Mouse (Mus musculus) hindbrain, embryonic 10.5 days (tissue): ENCODE data around the gene Drp2. TPM values are rescaled to one million over a fixed set of nuclear protein-coding genes. Genes with fewer than 3 reads are reported as not detected.

Source experiments
- DNase-seq: peaks from one replicate; pipeline ENCODE4 v3.0.0-alpha.2; 2017; ENCODE audit warnings: low spot score
- H3K27ac ChIP-seq: fragments of 300-500 bp; sonication (generic); 2 replicates; pipeline ENCODE4 v1.5.1; 2016; ENCODE audit warnings: mild to moderate bottlenecking, moderate library complexity
- H3K27me3 ChIP-seq: fragments of 300-500 bp; sonication (generic); 2 replicates; pipeline ENCODE4 v1.6.1; 2016; ENCODE audit warnings: mild to moderate bottlenecking; ENCODE audit not compliant: poor library complexity, insufficient read depth, severe bottlenecking
- H3K36me3 ChIP-seq: fragments of 300-500 bp; sonication (generic); 2 replicates; pipeline ENCODE4 v1.6.1; 2016; ENCODE audit warnings: mild to moderate bottlenecking, moderate library complexity
- H3K4me1 ChIP-seq: fragments of 300-500 bp; sonication (generic); replicated peaks from 2 replicates; pipeline ENCODE4 v1.6.1; 2016; ENCODE audit warnings: mild to moderate bottlenecking
- H3K4me3 ChIP-seq: fragments of 300-500 bp; sonication (generic); 2 replicates; pipeline ENCODE4 v1.5.1; 2016; ENCODE audit warnings: mild to moderate bottlenecking, moderate library complexity
- H3K9me3 ChIP-seq: fragments of 300-500 bp; sonication (generic); 2 replicates; pipeline ENCODE4 v1.6.1; 2016; ENCODE audit warnings: mild to moderate bottlenecking, moderate library complexity
- WGBS: fragments of 180-500 bp; shearing (Covaris S2); methylation state at CpG from one replicate; pipeline ENCODE4 v1.1.7; 2016; 5-methylcytosine and 5-hydroxymethylcytosine counted together
- polyA plus RNA-seq: library from polyadenylated mRNA; unstranded; fragments of >200 nt; fragmentation: Nextera tagmentation; extraction: Ambion mirVana; gene quantifications from 2 replicates; pipeline ENCODE4 v1.2.1, GENCODE M21; 2016

The Drp2 gene
- polyA plus RNA-seq, result 2.7 and 4.7 TPM in 2 replicates

- WGBS, result 27% methylated on average over 15 of the region's 15 CpGs
- DNase-seq, result no peak
- Histone ChIP-seq H3K36me3 (no peaks in the 10 kb centered on the region), H3K9me3 (no peaks in the 10 kb centered on the region), H3K4me1 (peaks cover 7% of the 10 kb centered on the region; the same call in 1 of the 2 replicates), H3K4me3 (peak within 1 kb of the TSS; percentile 50), H3K27ac (peak within 1 kb of the TSS; percentile 75), H3K27me3 (peaks cover 21% of the 10 kb centered on the region; the same call in 1 of the 2 replicates)
These were observed at the start of gene Drp2 for GRCm38 (mm10) chrX:134403863-134404583. Drp2 (plus strand) TSS chrX:134404551.

- no peak overlapping the region for H3K27ac ChIP-seq
- no peak for DNase-seq
- no peak overlapping the region for H3K4me3 ChIP-seq
- no peaks in the 10 kb centered on the region for H3K4me1 ChIP-seq
- no peaks in the 10 kb centered on the region for H3K27me3 ChIP-seq
- WGBS, result 91% methylated on average over 4 of the region's 4 CpGs
- H3K9me3 ChIP-seq, result no peaks in the 10 kb centered on the region
- peaks cover 20% of the 10 kb centered on the region for H3K36me3 ChIP-seq
These were observed 45.0 kb upstream of the Drp2 start for GRCm38 (mm10) chrX:134359336-134359735.

- no peaks in the 10 kb centered on the region for H3K27me3 ChIP-seq
- H3K9me3 ChIP-seq, result no peaks in the 10 kb centered on the region
- H3K36me3 ChIP-seq, result peaks cover 20% of the 10 kb centered on the region
- no peak overlapping the region for H3K27ac ChIP-seq
- no peak for DNase-seq
- H3K4me1 ChIP-seq, result no peaks in the 10 kb centered on the region
- no peak overlapping the region for H3K4me3 ChIP-seq
- 95% methylated on average over 4 of the region's 4 CpGs for WGBS
These were observed 42.2 kb upstream of the Drp2 start for GRCm38 (mm10) chrX:134362156-134362555.

GRCm38 (mm10) chrX:134365421-134365820, 38.9 kb upstream of the Drp2 start:
- no peaks in the 10 kb centered on the region for H3K9me3 ChIP-seq
- H3K4me3 ChIP-seq, result no peak overlapping the region
- peaks cover 20% of the 10 kb centered on the region for H3K36me3 ChIP-seq
- no peaks in the 10 kb centered on the region for H3K4me1 ChIP-seq
- H3K27ac ChIP-seq, result no peak overlapping the region
- H3K27me3 ChIP-seq, result no peaks in the 10 kb centered on the region
- WGBS, result 73% methylated on average over 1 of the region's 1 CpGs
- no peak for DNase-seq

GRCm38 (mm10) chrX:134366547-134366946, 37.8 kb upstream of the Drp2 start:
- Histone ChIP-seq H3K27me3 (no peaks in the 10 kb centered on the region), H3K9me3 (no peaks in the 10 kb centered on the region), H3K4me3 (no peak overlapping the region), H3K4me1 (no peaks in the 10 kb centered on the region), H3K36me3 (peaks cover 20% of the 10 kb centered on the region), H3K27ac (no peak overlapping the region)
- 92% methylated on average over 3 of the region's 3 CpGs for WGBS
- no peak for DNase-seq

GRCm38 (mm10) chrX:134371279-134371678, 33.1 kb upstream of the Drp2 start:
- Histone ChIP-seq H3K4me1 (no peaks in the 10 kb centered on the region), H3K27me3 (no peaks in the 10 kb centered on the region), H3K36me3 (no peaks in the 10 kb centered on the region), H3K27ac (no peak overlapping the region), H3K4me3 (no peak overlapping the region), H3K9me3 (no peaks in the 10 kb centered on the region)
- no peak for DNase-seq
- WGBS, result 24% methylated on average over 2 of the region's 2 CpGs

GRCm38 (mm10) chrX:134374190-134374589, 30.2 kb upstream of the Drp2 start:
- no peak for DNase-seq
- 64% methylated on average over 1 of the region's 1 CpGs for WGBS
- no peaks in the 10 kb centered on the region for H3K27me3 ChIP-seq
- H3K27ac ChIP-seq, result no peak overlapping the region
- H3K4me1 ChIP-seq, result no peaks in the 10 kb centered on the region
- no peaks in the 10 kb centered on the region for H3K9me3 ChIP-seq
- H3K4me3 ChIP-seq, result no peak overlapping the region
- no peaks in the 10 kb centered on the region for H3K36me3 ChIP-seq

- 90% methylated on average over 6 of the region's 6 CpGs for WGBS
- Histone ChIP-seq H3K4me1 (no peaks in the 10 kb centered on the region), H3K36me3 (no peaks in the 10 kb centered on the region), H3K4me3 (no peak overlapping the region), H3K27ac (no peak overlapping the region), H3K9me3 (no peaks in the 10 kb centered on the region), H3K27me3 (0 out of 2 replicates have a peak, but pooled peaks cover 4% of the 10 kb centered on the region)
- no peak for DNase-seq
These were observed 19.5 kb upstream of the Drp2 start for GRCm38 (mm10) chrX:134384896-134385295.

GRCm38 (mm10) chrX:134398972-134399371, 5.4 kb upstream of the Drp2 start:
- H3K9me3 ChIP-seq, result no peaks in the 10 kb centered on the region
- no peak for DNase-seq
- H3K4me3 ChIP-seq, result no peak overlapping the region
- 72% methylated on average over 2 of the region's 2 CpGs for WGBS
- H3K36me3 ChIP-seq, result no peaks in the 10 kb centered on the region
- H3K27ac ChIP-seq, result no peak overlapping the region
- peaks cover 8% of the 10 kb centered on the region; the same call in 1 of the 2 replicates for H3K27me3 ChIP-seq
- peaks cover 4% of the 10 kb centered on the region; the same call in 1 of the 2 replicates for H3K4me1 ChIP-seq

GRCm38 (mm10) chrX:134404584-134404955, 219 bp downstream of the Drp2 start:
- H3K27me3 ChIP-seq, result peaks cover 21% of the 10 kb centered on the region; the same call in 1 of the 2 replicates
- DNase-seq, result peak; percentile 36
- 34% methylated on average over 13 of the region's 14 CpGs for WGBS
- H3K9me3 ChIP-seq, result no peaks in the 10 kb centered on the region
- peaks cover 7% of the 10 kb centered on the region; the same call in 1 of the 2 replicates for H3K4me1 ChIP-seq
- H3K27ac ChIP-seq, result peak overlapping the region; percentile 75
- H3K36me3 ChIP-seq, result no peaks in the 10 kb centered on the region
- peak overlapping the region; percentile 50 for H3K4me3 ChIP-seq

GRCm38 (mm10) chrX:134409354-134409900, 5.1 kb downstream of the Drp2 start:
- 83% methylated on average over 6 of the region's 6 CpGs for WGBS

GRCm38 (mm10) chrX:134412096-134412495, 7.7 kb downstream of the Drp2 start:
- H3K27ac ChIP-seq, result no peak overlapping the region
- no peaks in the 10 kb centered on the region for H3K4me1 ChIP-seq
- no peaks in the 10 kb centered on the region for H3K36me3 ChIP-seq
- H3K9me3 ChIP-seq, result no peaks in the 10 kb centered on the region
- no peak for DNase-seq
- no peaks in the 10 kb centered on the region for H3K27me3 ChIP-seq
- no peak overlapping the region for H3K4me3 ChIP-seq
- 89% methylated on average over 1 of the region's 1 CpGs for WGBS

More at GRCm38 (mm10) chrX:134409354-134409900, 5.1 kb downstream of the Drp2 start:
- Histone ChIP-seq H3K27ac (no peak overlapping the region), H3K9me3 (no peaks in the 10 kb centered on the region), H3K4me1 (no peaks in the 10 kb centered on the region), H3K4me3 (no peak overlapping the region), H3K36me3 (no peaks in the 10 kb centered on the region), H3K27me3 (peaks cover 13% of the 10 kb centered on the region; the same call in 1 of the 2 replicates)
- DNase-seq, result no peak

GRCm38 (mm10) chrX:134420097-134420496, 15.7 kb downstream of the Drp2 start:
- H3K4me1 ChIP-seq, result no peaks in the 10 kb centered on the region
- H3K4me3 ChIP-seq, result no peak overlapping the region
- H3K27ac ChIP-seq, result no peak overlapping the region
- H3K36me3 ChIP-seq, result no peaks in the 10 kb centered on the region
- no peaks in the 10 kb centered on the region for H3K27me3 ChIP-seq
- H3K9me3 ChIP-seq, result no peaks in the 10 kb centered on the region
- no peak for DNase-seq
- 92% methylated on average over 5 of the region's 5 CpGs for WGBS
